In genomic region chr17:86601901-86602300, GRCm38 (mm10) we compare ENCODE assay signal across 18 mouse cellular contexts.
DNase-seq lines count a peak whose midpoint lies in the region; ATAC-seq and TF ChIP-seq lines count a peak whose summit lies in the region.
"Had no signal": no experiment of that assay in that cellular context is flagged by ENCODE, and none has a peak within 500 bp of the region (broad histone marks: within the 10 kb centered on the region; RNA-seq: fewer than 3 reads in every experiment).

No protein-coding gene starts in this region.

- H3K9me3 ChIP-seq in forebrain, embryonic 14.5 days (replicated peaks; ENCODE audit: control insufficient read depth, low read length) = no peaks in the 10 kb centered on the region
- H3K9me3 ChIP-seq in forebrain, embryonic 16.5 days (ENCODE audit: control insufficient read depth, low read length) = no peaks in the 10 kb centered on the region
- H3K9me3 ChIP-seq in kidney, embryonic 14.5 days (ENCODE audit: control insufficient read depth, low read length) = no peaks in the 10 kb centered on the region
- H3K9me3 ChIP-seq in kidney, embryonic 15.5 days (replicated peaks) = no peaks in the 10 kb centered on the region
- H3K9me3 ChIP-seq in liver, postnatal 0 days (ENCODE audit: low read length) = no peaks in the 10 kb centered on the region
- H3K9me3 ChIP-seq in liver, embryonic 12.5 days (replicated peaks) = no peaks in the 10 kb centered on the region
- H3K9me3 ChIP-seq in intestine, postnatal 0 days (ENCODE audit: control insufficient read depth) = no peaks in the 10 kb centered on the region
- H3K9me3 ChIP-seq: embryonic facial prominence, embryonic 10.5 days; heart, embryonic 15.5 days; hindbrain, embryonic 15.5 days; lung, embryonic 15.5 days; midbrain, embryonic 12.5 days had no signal

- H3K27me3 ChIP-seq in forebrain, embryonic 14.5 days (replicated peaks; ENCODE audit: control insufficient read depth, insufficient read depth, low read length) = no peaks in the 10 kb centered on the region
- no peaks in the 10 kb centered on the region for H3K27me3 ChIP-seq in forebrain, embryonic 16.5 days (replicated peaks; ENCODE audit: control insufficient read depth, insufficient read depth, low read length)
- no peaks in the 10 kb centered on the region for H3K27me3 ChIP-seq in kidney, embryonic 14.5 days (ENCODE audit: control insufficient read depth, insufficient read depth, low read length)
- no peaks in the 10 kb centered on the region for H3K27me3 ChIP-seq in kidney, embryonic 15.5 days
- H3K27me3 ChIP-seq in liver, postnatal 0 days (ENCODE audit: insufficient read depth, low read length) = no peaks in the 10 kb centered on the region
- no peaks in the 10 kb centered on the region for H3K27me3 ChIP-seq in liver, embryonic 12.5 days (replicated peaks)
- H3K27me3 ChIP-seq in intestine, postnatal 0 days (replicated peaks; ENCODE audit: control insufficient read depth, insufficient read depth, low read length) = no peaks in the 10 kb centered on the region
- H3K27me3 ChIP-seq: heart, embryonic 15.5 days; hindbrain, embryonic 15.5 days; lung, embryonic 15.5 days; midbrain, embryonic 12.5 days had no signal

- 83% methylated on average over 2 of the region's 2 CpGs for WGBS in forebrain, embryonic 14.5 days
- 90% methylated on average over 2 of the region's 2 CpGs for WGBS in forebrain, embryonic 16.5 days
- 88% methylated on average over 2 of the region's 2 CpGs for WGBS in kidney, embryonic 14.5 days
- WGBS in kidney, embryonic 15.5 days = 95% methylated on average over 2 of the region's 2 CpGs
- 66% methylated on average over 2 of the region's 2 CpGs for WGBS in liver, postnatal 0 days (ENCODE audit: insufficient replicate concordance)
- 66% methylated on average over 2 of the region's 2 CpGs for WGBS in liver, embryonic 12.5 days (ENCODE audit: insufficient replicate concordance)
- WGBS in intestine, postnatal 0 days = 90% methylated on average over 2 of the region's 2 CpGs

- no peak for ATAC-seq in forebrain, embryonic 14.5 days
- ATAC-seq in forebrain, embryonic 16.5 days = no peak
- ATAC-seq in kidney, embryonic 14.5 days (ENCODE audit: low FRiP score, low TSS enrichment) = peak; percentile 60; the same call in 1 of the 2 replicates
- ATAC-seq in kidney, embryonic 15.5 days (replicated peaks; ENCODE audit: low FRiP score) = no peak
- no peak for ATAC-seq in liver, postnatal 0 days
- no peak for ATAC-seq in liver, embryonic 12.5 days
- no peak for ATAC-seq in intestine, postnatal 0 days
- ATAC-seq: forebrain, postnatal 0 days had no signal

- TF ChIP-seq EP300 in liver, postnatal 0 days (IDR thresholded peaks at IDR 0.05; ENCODE audit: low read depth) = no peak

- H3K9ac ChIP-seq in forebrain, embryonic 14.5 days (ENCODE audit: low read length) = no peak overlapping the region
- H3K9ac ChIP-seq in forebrain, embryonic 16.5 days (replicated peaks; ENCODE audit: low read depth, low read length) = no peak overlapping the region
- H3K9ac ChIP-seq in kidney, embryonic 14.5 days (ENCODE audit: low read depth, low read length) = no peak overlapping the region
- H3K9ac ChIP-seq in kidney, embryonic 15.5 days = no peak overlapping the region
- H3K9ac ChIP-seq in liver, postnatal 0 days (replicated peaks) = no peak overlapping the region
- H3K9ac ChIP-seq in liver, embryonic 12.5 days = no peak overlapping the region
- H3K9ac ChIP-seq in intestine, postnatal 0 days (ENCODE audit: low read depth, low read length) = no peak overlapping the region
- H3K9ac ChIP-seq: forebrain, postnatal 0 days; heart, embryonic 15.5 days; hindbrain, embryonic 15.5 days; lung, embryonic 15.5 days; midbrain, embryonic 12.5 days had no signal

- peak; percentile 21; the same call in 1 of the 2 replicates for TF ChIP-seq CTCF in liver, postnatal 0 days (IDR thresholded peaks at IDR 0.05; ENCODE audit: low read depth)
- TF ChIP-seq CTCF in intestine, postnatal 0 days (IDR thresholded peaks at IDR 0.05; ENCODE audit: low read depth) = peak; percentile 23; the same call in 1 of the 2 replicates

- no peak overlapping the region for H3K4me3 ChIP-seq in forebrain, embryonic 14.5 days (ENCODE audit: low read depth, low read length)
- no peak overlapping the region for H3K4me3 ChIP-seq in forebrain, embryonic 16.5 days (replicated peaks; ENCODE audit: low read length)
- no peak overlapping the region for H3K4me3 ChIP-seq in kidney, embryonic 14.5 days (ENCODE audit: low read length)
- H3K4me3 ChIP-seq in kidney, embryonic 15.5 days (replicated peaks) = no peak overlapping the region
- H3K4me3 ChIP-seq in liver, postnatal 0 days (ENCODE audit: low read depth, low read length) = no peak overlapping the region
- no peak overlapping the region for H3K4me3 ChIP-seq in liver, embryonic 12.5 days
- no peak overlapping the region for H3K4me3 ChIP-seq in intestine, postnatal 0 days (ENCODE audit: low read depth, low read length)
- H3K4me3 ChIP-seq: embryonic facial prominence, embryonic 10.5 days; heart, embryonic 15.5 days; hindbrain, embryonic 15.5 days; lung, embryonic 15.5 days; midbrain, embryonic 12.5 days had no signal

- no peak overlapping the region for H3K4me2 ChIP-seq in forebrain, embryonic 14.5 days (ENCODE audit: low read length)
- H3K4me2 ChIP-seq in forebrain, embryonic 16.5 days (ENCODE audit: low read length) = no peak overlapping the region
- no peak overlapping the region for H3K4me2 ChIP-seq in kidney, embryonic 14.5 days (replicated peaks; ENCODE audit: low read depth, low read length)
- H3K4me2 ChIP-seq in kidney, embryonic 15.5 days = no peak overlapping the region
- no peak overlapping the region for H3K4me2 ChIP-seq in liver, postnatal 0 days (ENCODE audit: low read depth, low read length)
- H3K4me2 ChIP-seq in liver, embryonic 12.5 days = no peak overlapping the region
- H3K4me2 ChIP-seq in intestine, postnatal 0 days (replicated peaks; ENCODE audit: low read depth) = no peak overlapping the region
- H3K4me2 ChIP-seq: heart, embryonic 15.5 days; hindbrain, embryonic 15.5 days; lung, embryonic 15.5 days; midbrain, embryonic 12.5 days had no signal

- no peaks in the 10 kb centered on the region for H3K4me1 ChIP-seq in forebrain, embryonic 14.5 days (ENCODE audit: control insufficient read depth, insufficient read depth, low read length)
- no peaks in the 10 kb centered on the region for H3K4me1 ChIP-seq in forebrain, embryonic 16.5 days (replicated peaks; ENCODE audit: control insufficient read depth, insufficient read depth, low read length)
- H3K4me1 ChIP-seq in kidney, embryonic 14.5 days (ENCODE audit: control insufficient read depth, insufficient read depth, low read length) = 0 out of 2 replicates have a peak, but pooled peaks cover 8% of the 10 kb centered on the region
- peaks cover 23% of the 10 kb centered on the region for H3K4me1 ChIP-seq in kidney, embryonic 15.5 days
- peaks cover 9% of the 10 kb centered on the region; the same call in 1 of the 2 replicates for H3K4me1 ChIP-seq in liver, postnatal 0 days (ENCODE audit: insufficient read depth)
- peaks cover 7% of the 10 kb centered on the region; the same call in 1 of the 2 replicates for H3K4me1 ChIP-seq in liver, embryonic 12.5 days
- H3K4me1 ChIP-seq in intestine, postnatal 0 days (replicated peaks; ENCODE audit: control insufficient read depth, insufficient read depth, low read length) = 0 out of 2 replicates have a peak, but pooled peaks cover 3% of the 10 kb centered on the region
- H3K4me1 ChIP-seq: embryonic facial prominence, embryonic 10.5 days; hindbrain, embryonic 15.5 days; lung, embryonic 15.5 days; midbrain, embryonic 12.5 days had no signal

- H3K36me3 ChIP-seq in forebrain, embryonic 14.5 days (ENCODE audit: control insufficient read depth, insufficient read depth, low read length) = no peaks in the 10 kb centered on the region
- H3K36me3 ChIP-seq in forebrain, embryonic 16.5 days (ENCODE audit: control insufficient read depth, insufficient read depth) = no peaks in the 10 kb centered on the region
- H3K36me3 ChIP-seq in kidney, embryonic 14.5 days (ENCODE audit: control insufficient read depth, insufficient read depth, low read length) = no peaks in the 10 kb centered on the region
- no peaks in the 10 kb centered on the region for H3K36me3 ChIP-seq in kidney, embryonic 15.5 days
- no peaks in the 10 kb centered on the region for H3K36me3 ChIP-seq in liver, postnatal 0 days (replicated peaks; ENCODE audit: insufficient read depth, low read length)
- H3K36me3 ChIP-seq in liver, embryonic 12.5 days = no peaks in the 10 kb centered on the region
- H3K36me3 ChIP-seq in intestine, postnatal 0 days (ENCODE audit: control insufficient read depth, insufficient read depth) = no peaks in the 10 kb centered on the region
- H3K36me3 ChIP-seq: embryonic facial prominence, embryonic 10.5 days; heart, embryonic 15.5 days; hindbrain, embryonic 15.5 days; lung, embryonic 15.5 days; midbrain, embryonic 12.5 days had no signal

- peak; percentile 12 for DNase-seq in forebrain, embryonic 14.5 days (ENCODE audit: low spot score)
- DNase-seq in liver, postnatal 0 days = no peak
- DNase-seq in neural tube, embryonic 10.5 days (ENCODE audit: extremely low spot score, low spot score) = no peak
- DNase-seq: adrenal gland, adult 2 months; cerebellum, adult 11-12 months; cerebellum, postnatal 10 days; forebrain, postnatal 0 days; gastrocnemius, postnatal 14 days had no signal

- no peak overlapping the region for H3K27ac ChIP-seq in forebrain, embryonic 14.5 days (ENCODE audit: low read depth, low read length)
- H3K27ac ChIP-seq in forebrain, embryonic 16.5 days (ENCODE audit: low read length) = no peak overlapping the region
- no peak overlapping the region for H3K27ac ChIP-seq in kidney, embryonic 14.5 days (ENCODE audit: low read depth, low read length)
- no peak overlapping the region for H3K27ac ChIP-seq in kidney, embryonic 15.5 days
- H3K27ac ChIP-seq in liver, postnatal 0 days (ENCODE audit: low read depth) = no peak overlapping the region
- no peak overlapping the region for H3K27ac ChIP-seq in liver, embryonic 12.5 days
- H3K27ac ChIP-seq in intestine, postnatal 0 days (ENCODE audit: low read depth, low read length) = no peak overlapping the region
- H3K27ac ChIP-seq: embryonic facial prominence, embryonic 10.5 days; heart, embryonic 15.5 days; hindbrain, embryonic 15.5 days; lung, embryonic 15.5 days; midbrain, embryonic 12.5 days had no signal
